16 mouse cellular contexts compared by ENCODE assay signal in genomic region chr3:80324726-80325125, GRCm38 (mm10).
"Had no signal": no experiment of that assay in that cellular context is flagged by ENCODE, and none has a peak within 500 bp of the region (broad histone marks: within the 10 kb centered on the region; RNA-seq: fewer than 3 reads in every experiment).

No protein-coding gene starts in this region.

- H3K9ac ChIP-seq: neural tube, embryonic 13.5 days; neural tube, embryonic 15.5 days; stomach, embryonic 15.5 days had no signal

- H3K36me3 ChIP-seq: neural tube, embryonic 13.5 days; neural tube, embryonic 15.5 days; stomach, embryonic 15.5 days had no signal

- H3K4me2 ChIP-seq: neural tube, embryonic 13.5 days; neural tube, embryonic 15.5 days; stomach, embryonic 15.5 days had no signal

- H3K27me3 ChIP-seq: neural tube, embryonic 13.5 days; neural tube, embryonic 15.5 days; stomach, embryonic 15.5 days had no signal

- H3K9me3 ChIP-seq: neural tube, embryonic 13.5 days; stomach, embryonic 15.5 days had no signal

- H3K27ac ChIP-seq: neural tube, embryonic 13.5 days; neural tube, embryonic 15.5 days; stomach, embryonic 15.5 days; stomach, postnatal 0 days had no signal

- H3K4me3 ChIP-seq: neural tube, embryonic 13.5 days; neural tube, embryonic 15.5 days; stomach, embryonic 15.5 days had no signal

- H3K4me1 ChIP-seq: neural tube, embryonic 13.5 days; neural tube, embryonic 15.5 days; stomach, embryonic 15.5 days had no signal

- DNase-seq: retina, postnatal 1 day; right cerebral cortex, adult 18-20 months; right cerebral cortex, postnatal 14 days; right cerebral cortex, postnatal 25 days; right cerebral cortex, postnatal 4 days; spleen, adult 18-20 months; thymus, adult 18-20 months; thymus, adult 2 months; thymus, postnatal 14 days; thymus, postnatal 25 days; thymus, postnatal 36 days; thymus, postnatal 4 days had no signal
